Mouse (Mus musculus): ENCODE data around the gene Jmjd7.

- TF ChIP-seq GATA2 (IDR thresholded peaks at IDR 0.05; ENCODE audit: borderline replicate concordance, low read depth, low read length): no peak
- no peak for TF ChIP-seq CTCF (IDR thresholded peaks at IDR 0.05; ENCODE audit: low read depth, low read length)
- no peak for TF ChIP-seq GATA1 (IDR thresholded peaks at IDR 0.05; ENCODE audit: borderline replicate concordance, low read length)
- no peak for TF ChIP-seq POLR2AphosphoS5 (IDR thresholded peaks at IDR 0.05; ENCODE audit: insufficient replicate concordance, low read depth, low read length)
- no peak for TF ChIP-seq TAL1 (conservative IDR thresholded peaks at IDR 0.05; ENCODE audit: low read depth, low read length)
Observed at GRCm38 (mm10) chr2:120001956-120002355, 25.3 kb upstream of the Jmjd7 start.
